Mouse (Mus musculus): ENCODE measurements around the gene Ablim2.

- TF ChIP-seq CTCF (IDR thresholded peaks at IDR 0.05; ENCODE audit: low read depth) (no peak), EP300 (IDR thresholded peaks at IDR 0.05; ENCODE audit: low read depth) (no peak)
Observed at GRCm38 (mm10) chr5:35916666-35917065, 159.0 kb downstream of the Ablim2 start.
